Mouse (Mus musculus): Measurements from ENCODE around the gene Aars2. TPM values are rescaled to one million over a fixed set of nuclear protein-coding genes. Genes with fewer than 3 reads are reported as not detected.
A peak's percentile ranks its signal among the peaks of the same experiment; 100 is the strongest.

Aars2 gene
- total and polyA plus RNA-seq, 2 experiments from 2014 or later: 12.0 to 20.8 TPM

DNA sequence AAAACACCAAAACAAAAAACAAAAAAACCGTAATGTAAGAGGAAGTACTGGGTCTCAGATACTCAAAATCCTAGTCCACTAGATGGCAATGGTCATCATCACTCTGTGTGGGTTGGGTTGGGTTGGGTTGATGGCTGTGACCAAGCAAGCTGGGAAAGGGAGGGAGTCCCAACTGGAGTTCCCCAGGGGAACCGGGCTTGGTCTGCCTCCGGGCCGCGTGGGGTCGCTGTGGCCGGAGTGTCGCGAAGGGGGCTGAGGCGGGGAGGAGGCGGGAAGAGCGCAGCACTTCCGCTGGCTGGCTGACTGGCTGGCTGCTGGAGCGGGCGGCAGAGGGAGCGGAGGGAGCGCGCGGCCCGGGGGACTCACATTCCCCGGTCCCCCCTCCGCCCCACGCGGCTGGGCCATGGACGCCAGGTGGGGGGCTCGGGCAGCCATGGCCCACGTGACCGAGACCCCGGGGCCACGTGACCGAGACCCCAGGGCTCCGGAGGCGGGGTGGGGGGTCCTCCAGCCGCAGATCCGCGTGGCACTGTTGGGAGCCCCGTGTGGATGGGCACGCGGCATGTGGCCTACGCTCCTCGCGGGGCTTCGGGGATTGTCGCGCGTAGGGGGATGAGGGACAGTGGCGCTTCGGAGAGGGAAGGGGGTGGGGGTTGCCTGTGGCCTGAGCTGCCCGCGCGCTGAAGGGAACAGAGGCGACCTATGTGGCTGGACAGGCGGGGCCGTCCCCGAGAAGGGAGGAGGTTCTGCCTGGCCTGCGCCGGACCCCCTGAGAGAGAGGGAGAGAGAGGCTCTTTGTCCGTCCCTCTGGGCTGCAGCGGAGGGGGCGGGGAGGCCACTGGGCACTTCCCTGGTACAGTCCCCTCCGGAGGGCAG, 57.3 kb downstream of the Aars2 start, which contains the start of gene Slc35b2:
Gene Slc35b2 (plus strand): TSS at position 220 of the 876 bp plus-strand sequence.
- peaks cover 37% of the 10 kb centered on the region for H3K36me3 ChIP-seq (ENCODE audit: insufficient read depth)
- H3K4me1 ChIP-seq (ENCODE audit: insufficient read depth): no peaks in the 10 kb centered on the region; the same call in 1 of the 2 replicates
- peak within 1 kb of the TSS; percentile 84 for H3K4me3 ChIP-seq (ENCODE audit: low read depth, low read length)
- ATAC-seq: peak; percentile 94
- H3K4me2 ChIP-seq (ENCODE audit: low read depth): peak within 1 kb of the TSS; percentile 98
- DNase-seq: peak; percentile 94
- no peaks in the 10 kb centered on the region for H3K27me3 ChIP-seq (ENCODE audit: insufficient read depth, low read length)
- 1% methylated on average over 45 of the region's 61 CpGs for WGBS
- peak within 1 kb of the TSS; percentile 80 for H3K27ac ChIP-seq (ENCODE audit: low read depth, low read length)
- no peaks in the 10 kb centered on the region for H3K9me3 ChIP-seq (ENCODE audit: low read length)
- TF ChIP-seq CTCF (IDR thresholded peaks at IDR 0.05; ENCODE audit: low read depth): peak; percentile 93
- peak within 1 kb of the TSS; percentile 89 for H3K9ac ChIP-seq

DNA sequence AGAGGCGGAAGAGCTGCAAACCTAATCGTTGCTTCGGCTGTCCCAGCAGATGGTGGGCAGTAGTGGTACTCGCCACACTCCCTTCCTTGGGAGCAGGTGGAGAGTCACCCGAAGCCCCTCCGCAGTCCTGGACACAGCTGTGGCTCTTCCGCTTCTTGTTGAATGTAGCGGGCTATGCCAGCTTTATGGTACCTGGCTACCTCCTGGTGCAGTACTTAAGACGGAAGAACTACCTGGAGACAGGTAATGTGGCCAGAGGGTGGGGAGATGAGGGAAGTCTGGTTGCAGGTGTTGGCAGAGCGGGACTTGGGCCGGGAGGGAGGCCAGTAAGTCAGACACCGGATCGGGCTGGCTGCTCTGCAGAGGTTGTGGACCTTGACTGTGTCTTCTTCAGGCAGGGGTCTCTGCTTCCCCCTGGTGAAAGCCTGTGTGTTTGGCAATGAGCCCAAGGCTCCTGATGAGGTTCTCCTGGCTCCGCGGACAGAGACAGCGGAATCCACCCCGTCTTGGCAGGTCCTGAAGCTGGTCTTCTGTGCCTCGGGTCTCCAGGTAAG, 58.0 kb downstream of the Aars2 start:
- no peaks in the 10 kb centered on the region; the same call in 1 of the 2 replicates for H3K4me1 ChIP-seq (ENCODE audit: insufficient read depth)
- peak overlapping the region; percentile 80 for H3K27ac ChIP-seq (ENCODE audit: low read depth, low read length)
- peaks cover 44% of the 10 kb centered on the region for H3K36me3 ChIP-seq (ENCODE audit: insufficient read depth)
- DNase-seq (no peak), ATAC-seq (no peak)
- TF ChIP-seq CTCF (IDR thresholded peaks at IDR 0.05; ENCODE audit: low read depth): no peak
- 8% methylated on average over 18 of the region's 18 CpGs for WGBS
- H3K9me3 ChIP-seq (ENCODE audit: low read length): no peaks in the 10 kb centered on the region
- peak overlapping the region; percentile 89 for H3K9ac ChIP-seq
- peak overlapping the region; percentile 84 for H3K4me3 ChIP-seq (ENCODE audit: low read depth, low read length)
- no peaks in the 10 kb centered on the region for H3K27me3 ChIP-seq (ENCODE audit: insufficient read depth, low read length)
- peak overlapping the region; percentile 98 for H3K4me2 ChIP-seq (ENCODE audit: low read depth)

DNA sequence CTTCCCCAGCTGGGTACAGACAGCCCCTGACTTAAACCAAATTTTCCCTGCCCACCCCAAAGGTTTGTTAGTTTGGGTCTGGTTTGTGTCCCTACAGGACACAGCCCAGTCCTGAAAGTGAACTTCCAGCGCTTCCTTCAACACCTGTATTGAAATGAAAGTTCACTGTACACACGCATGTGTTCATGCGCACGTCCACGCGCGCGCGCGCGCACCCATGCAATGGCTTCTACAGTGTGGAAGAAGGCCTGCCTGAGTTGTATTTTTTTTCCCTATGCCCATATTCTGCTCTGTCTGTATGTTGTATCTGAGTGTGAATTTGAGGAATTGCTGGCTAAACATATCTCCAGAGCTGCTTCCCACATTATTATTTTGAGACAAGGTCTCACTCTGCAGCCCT, 58.5 kb downstream of the Aars2 start:
- H3K9ac ChIP-seq: peak overlapping the region; percentile 89; the same call in 1 of the 2 replicates
- ATAC-seq (no peak), DNase-seq (no peak)
- no peaks in the 10 kb centered on the region; the same call in 1 of the 2 replicates for H3K4me1 ChIP-seq (ENCODE audit: insufficient read depth)
- no peaks in the 10 kb centered on the region for H3K27me3 ChIP-seq (ENCODE audit: insufficient read depth, low read length)
- peaks cover 49% of the 10 kb centered on the region for H3K36me3 ChIP-seq (ENCODE audit: insufficient read depth)
- no peaks in the 10 kb centered on the region for H3K9me3 ChIP-seq (ENCODE audit: low read length)
- H3K4me2 ChIP-seq (ENCODE audit: low read depth): peak overlapping the region; percentile 98
- WGBS: 95% methylated on average over 11 of the region's 11 CpGs
- TF ChIP-seq CTCF (IDR thresholded peaks at IDR 0.05; ENCODE audit: low read depth): no peak
- H3K27ac ChIP-seq (ENCODE audit: low read depth, low read length): no peak overlapping the region
- peak overlapping the region; percentile 84 for H3K4me3 ChIP-seq (ENCODE audit: low read depth, low read length)

DNA sequence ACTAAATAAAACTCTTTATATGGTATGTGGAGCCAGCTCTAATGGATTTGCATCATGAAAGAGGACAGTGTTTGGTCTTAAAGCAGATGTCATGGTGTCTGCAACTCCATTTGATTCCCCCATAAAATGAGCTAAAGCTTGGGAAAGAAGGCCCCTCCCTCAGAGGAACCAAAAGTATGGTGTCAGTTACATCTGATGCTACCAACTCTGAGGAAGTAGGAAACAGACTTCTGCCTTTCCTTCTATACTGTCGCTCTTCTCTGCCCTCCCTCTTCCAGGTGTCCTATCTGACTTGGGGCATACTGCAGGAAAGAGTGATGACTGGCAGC, 59.4 kb downstream of the Aars2 start:
- H3K36me3 ChIP-seq (ENCODE audit: insufficient read depth): peaks cover 58% of the 10 kb centered on the region
- ATAC-seq (no peak), DNase-seq (no peak)
- no peak for TF ChIP-seq CTCF (IDR thresholded peaks at IDR 0.05; ENCODE audit: low read depth)
- no peak overlapping the region for H3K4me2 ChIP-seq (ENCODE audit: low read depth)
- no peak overlapping the region for H3K4me3 ChIP-seq (ENCODE audit: low read depth, low read length)
- 85% methylated on average over 1 of the region's 1 CpGs for WGBS
- H3K4me1 ChIP-seq (ENCODE audit: insufficient read depth): no peaks in the 10 kb centered on the region; the same call in 1 of the 2 replicates
- no peaks in the 10 kb centered on the region for H3K9me3 ChIP-seq (ENCODE audit: low read length)
- no peaks in the 10 kb centered on the region for H3K27me3 ChIP-seq (ENCODE audit: insufficient read depth, low read length)
- no peak overlapping the region for H3K9ac ChIP-seq
- no peak overlapping the region for H3K27ac ChIP-seq (ENCODE audit: low read depth, low read length)

DNA sequence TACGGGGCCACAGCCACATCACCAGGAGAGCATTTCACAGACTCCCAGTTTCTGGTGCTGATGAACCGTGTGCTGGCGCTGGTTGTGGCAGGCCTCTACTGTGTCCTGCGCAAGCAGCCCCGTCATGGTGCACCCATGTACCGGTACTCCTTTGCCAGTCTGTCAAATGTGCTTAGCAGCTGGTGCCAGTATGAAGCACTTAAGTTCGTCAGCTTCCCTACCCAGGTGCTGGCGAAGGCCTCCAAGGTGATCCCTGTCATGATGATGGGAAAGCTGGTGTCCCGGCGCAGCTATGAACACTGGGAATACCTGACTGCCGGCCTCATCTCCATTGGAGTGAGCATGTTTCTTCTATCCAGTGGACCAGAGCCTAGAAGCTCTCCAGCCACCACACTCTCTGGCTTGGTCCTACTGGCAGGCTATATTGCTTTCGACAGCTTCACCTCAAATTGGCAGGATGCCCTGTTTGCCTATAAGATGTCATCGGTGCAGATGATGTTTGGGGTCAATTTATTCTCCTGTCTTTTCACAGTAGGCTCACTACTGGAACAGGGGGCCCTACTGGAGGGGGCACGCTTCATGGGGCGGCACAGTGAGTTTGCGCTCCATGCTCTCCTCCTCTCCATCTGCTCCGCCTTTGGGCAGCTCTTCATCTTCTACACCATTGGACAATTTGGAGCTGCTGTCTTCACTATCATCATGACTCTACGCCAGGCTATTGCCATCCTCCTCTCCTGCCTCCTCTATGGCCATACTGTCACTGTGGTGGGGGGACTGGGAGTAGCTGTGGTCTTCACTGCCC, 59.9 kb downstream of the Aars2 start:
- Histone ChIP-seq H3K9ac (no peak overlapping the region), H3K9me3 (ENCODE audit: low read length) (no peaks in the 10 kb centered on the region), H3K36me3 (ENCODE audit: insufficient read depth) (peaks cover 62% of the 10 kb centered on the region), H3K4me1 (ENCODE audit: insufficient read depth) (no peaks in the 10 kb centered on the region; the same call in 1 of the 2 replicates), H3K27ac (ENCODE audit: low read depth, low read length) (no peak overlapping the region), H3K27me3 (ENCODE audit: insufficient read depth, low read length) (no peaks in the 10 kb centered on the region), H3K4me2 (ENCODE audit: low read depth) (no peak overlapping the region), H3K4me3 (ENCODE audit: low read depth, low read length) (no peak overlapping the region)
- DNase-seq (no peak), ATAC-seq (no peak)
- WGBS: 60% methylated on average over 18 of the region's 18 CpGs
- TF ChIP-seq CTCF (IDR thresholded peaks at IDR 0.05; ENCODE audit: low read depth): no peak

DNA sequence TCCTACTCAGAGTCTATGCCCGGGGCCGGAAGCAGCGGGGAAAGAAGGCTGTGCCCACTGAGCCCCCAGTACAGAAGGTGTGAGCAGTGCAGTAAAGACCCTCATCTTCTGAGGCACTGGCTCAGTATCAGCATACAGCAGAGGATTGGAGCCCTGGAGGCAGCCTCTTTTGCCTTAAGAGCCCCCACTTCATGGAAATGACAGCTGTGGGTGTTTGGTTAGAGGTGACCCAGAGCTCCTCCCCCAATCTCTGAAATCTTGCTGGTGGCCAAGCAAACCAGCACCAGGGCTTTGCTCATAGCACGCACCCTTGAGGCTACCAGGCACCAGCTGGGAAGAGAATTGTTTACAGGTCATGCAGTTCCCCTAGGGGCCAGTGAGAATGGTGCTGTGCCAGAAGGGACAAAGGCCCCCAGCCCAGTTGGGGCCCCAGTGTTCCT, 60.5 kb downstream of the Aars2 start:
- no peaks in the 10 kb centered on the region; the same call in 1 of the 2 replicates for H3K4me1 ChIP-seq (ENCODE audit: insufficient read depth)
- DNase-seq (no peak), ATAC-seq (no peak)
- no peaks in the 10 kb centered on the region for H3K9me3 ChIP-seq (ENCODE audit: low read length)
- H3K36me3 ChIP-seq (ENCODE audit: insufficient read depth): peaks cover 62% of the 10 kb centered on the region
- no peak overlapping the region for H3K4me3 ChIP-seq (ENCODE audit: low read depth, low read length)
- no peaks in the 10 kb centered on the region for H3K27me3 ChIP-seq (ENCODE audit: insufficient read depth, low read length)
- no peak; the same call in 1 of the 2 replicates for TF ChIP-seq CTCF (IDR thresholded peaks at IDR 0.05; ENCODE audit: low read depth)
- H3K9ac ChIP-seq: no peak overlapping the region
- WGBS: 40% methylated on average over 4 of the region's 4 CpGs
- H3K4me2 ChIP-seq (ENCODE audit: low read depth): no peak overlapping the region
- H3K27ac ChIP-seq (ENCODE audit: low read depth, low read length): no peak overlapping the region
